Mouse (Mus musculus) stomach, embryonic 14.5 days (tissue): Measurements from ENCODE around the gene Rfxank. TPM values are rescaled to one million over a fixed set of nuclear protein-coding genes. Genes with fewer than 3 reads are reported as not detected.
A peak's percentile ranks its signal among the peaks of the same experiment; 100 is the strongest.

Source experiments
- ATAC-seq: fragments of 200-750 bp; cut with Nextera tagmentation; 2 replicates; pipeline ENCODE4 v1.8.0; 2017; ENCODE audit warnings: low read depth, moderate TSS enrichment; ENCODE audit not compliant: insufficient number of reproducible peaks, insufficient read depth, low FRiP score
- H3K27ac ChIP-seq: fragments of 300-500 bp; sonication (generic); 2 replicates; pipeline ENCODE4 v1.5.1; 2014; ENCODE audit warnings: mild to moderate bottlenecking, low read length, moderate library complexity, mixed read lengths
- H3K27me3 ChIP-seq: fragments of 300-500 bp; sonication (generic); 2 replicates; pipeline ENCODE4 v1.6.1; 2014; ENCODE audit warnings: low read length, control low read depth, mixed read lengths; ENCODE audit not compliant: control insufficient read depth, insufficient read depth
- H3K36me3 ChIP-seq: fragments of 300-500 bp; sonication (generic); 2 replicates; pipeline ENCODE4 v1.6.1; 2014; ENCODE audit warnings: mild to moderate bottlenecking, control low read depth, low read length, moderate library complexity, mixed read lengths; ENCODE audit not compliant: control insufficient read depth, insufficient read depth
- H3K4me1 ChIP-seq: fragments of 300-500 bp; sonication (generic); 2 replicates; pipeline ENCODE4 v1.6.1; 2014; ENCODE audit warnings: low read length, control low read depth, mixed read lengths; ENCODE audit not compliant: control insufficient read depth, insufficient read depth
- H3K4me2 ChIP-seq: fragments of 300-500 bp; sonication (generic); replicated peaks from 2 replicates; pipeline ENCODE4 v1.6.1; 2014; ENCODE audit warnings: low read depth, low read length, control low read depth
- H3K4me3 ChIP-seq: fragments of 300-500 bp; sonication (generic); 2 replicates; pipeline ENCODE4 v1.5.1; 2014; ENCODE audit warnings: low read depth, low read length, control low read depth
- H3K9ac ChIP-seq: fragments of 300-500 bp; sonication (generic); replicated peaks from 2 replicates; pipeline ENCODE4 v1.6.1; 2014; ENCODE audit warnings: low read depth, mild to moderate bottlenecking, control low read depth, low read length, moderate library complexity, mixed read lengths
- H3K9me3 ChIP-seq: fragments of 300-500 bp; sonication (generic); 2 replicates; pipeline ENCODE4 v1.6.1; 2016; ENCODE audit warnings: low read depth, low read length, control low read depth; ENCODE audit not compliant: control insufficient read depth
- whole genome bisulfite sequencing: fragments of 180-500 bp; shearing (Covaris S2); extraction: QIAGEN DNeasy Blood & Tissue Kit; methylation state at CpG from one replicate; pipeline ENCODE4 v1.1.7; 2014; 5-methylcytosine and 5-hydroxymethylcytosine counted together
- microRNA-seq: library from miRNA; unstranded; fragments of <30 nt; microRNA quantifications from one replicate; pipeline ENCODE4, GENCODE M21; 2016
- polyA plus RNA-seq: library from polyadenylated mRNA; unstranded; fragments of >200 nt; fragmentation: Nextera tagmentation; extraction: Ambion mirVana; gene quantifications from 2 replicates; pipeline ENCODE4 v1.2.1, GENCODE M21; 2014

Gene Rfxank
- polyA plus RNA-seq, 1 experiment from 2014 or later = 20.0 TPM

DNA sequence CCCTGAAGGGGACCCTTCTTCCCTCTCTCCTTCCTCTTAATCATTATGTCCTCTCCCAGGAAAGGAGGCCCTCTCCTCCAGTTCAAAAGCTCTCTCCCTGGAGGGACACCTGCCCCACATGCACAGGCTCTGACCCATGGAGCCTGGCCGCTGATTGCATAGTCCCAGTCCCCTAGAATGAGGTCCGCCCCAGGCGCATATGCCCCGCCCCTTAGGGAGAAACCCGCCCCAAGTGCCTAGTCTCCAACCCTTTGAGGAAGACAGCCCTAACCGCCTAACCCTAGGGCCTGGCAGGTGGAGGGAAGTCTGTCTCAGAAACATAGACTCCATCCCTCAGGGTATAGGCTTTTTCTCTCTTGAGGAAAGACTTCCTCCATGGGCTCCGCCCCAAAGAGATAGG lies 51.7 kb downstream of the Rfxank start:
- H3K4me2 ChIP-seq = no peak overlapping the region
- H3K36me3 ChIP-seq = no peaks in the 10 kb centered on the region
- peaks cover 14% of the 10 kb centered on the region; the same call in 1 of the 2 replicates for H3K4me1 ChIP-seq
- no peak overlapping the region for H3K27ac ChIP-seq
- H3K27me3 ChIP-seq = peaks cover 75% of the 10 kb centered on the region
- no peak overlapping the region for H3K4me3 ChIP-seq
- ATAC-seq = no peak
- H3K9ac ChIP-seq = no peak overlapping the region
- no peaks in the 10 kb centered on the region for H3K9me3 ChIP-seq
- 3% methylated on average over 7 of the region's 7 CpGs for WGBS

DNA sequence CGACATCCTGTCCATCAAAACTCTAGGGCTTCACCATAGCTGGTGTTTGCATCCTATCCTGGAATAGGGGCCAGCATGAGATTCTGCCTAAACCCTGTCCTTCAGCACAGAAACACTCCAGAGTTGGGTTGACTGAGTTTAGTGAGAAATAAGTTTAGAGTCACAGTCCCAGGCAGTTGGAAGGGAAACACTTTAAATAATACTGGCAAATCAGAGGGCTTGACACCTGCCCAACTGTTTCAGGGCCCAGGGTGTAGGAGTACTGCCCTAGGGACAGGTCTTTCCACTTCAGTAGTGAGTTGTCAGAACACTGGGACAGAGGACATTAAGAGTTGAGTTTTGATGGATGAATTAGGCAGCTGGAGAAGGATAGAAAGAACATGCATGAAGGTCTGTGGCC lies 52.8 kb downstream of the Rfxank start:
- 53% methylated on average over 1 of the region's 1 CpGs for WGBS
- no peak for ATAC-seq

DNA sequence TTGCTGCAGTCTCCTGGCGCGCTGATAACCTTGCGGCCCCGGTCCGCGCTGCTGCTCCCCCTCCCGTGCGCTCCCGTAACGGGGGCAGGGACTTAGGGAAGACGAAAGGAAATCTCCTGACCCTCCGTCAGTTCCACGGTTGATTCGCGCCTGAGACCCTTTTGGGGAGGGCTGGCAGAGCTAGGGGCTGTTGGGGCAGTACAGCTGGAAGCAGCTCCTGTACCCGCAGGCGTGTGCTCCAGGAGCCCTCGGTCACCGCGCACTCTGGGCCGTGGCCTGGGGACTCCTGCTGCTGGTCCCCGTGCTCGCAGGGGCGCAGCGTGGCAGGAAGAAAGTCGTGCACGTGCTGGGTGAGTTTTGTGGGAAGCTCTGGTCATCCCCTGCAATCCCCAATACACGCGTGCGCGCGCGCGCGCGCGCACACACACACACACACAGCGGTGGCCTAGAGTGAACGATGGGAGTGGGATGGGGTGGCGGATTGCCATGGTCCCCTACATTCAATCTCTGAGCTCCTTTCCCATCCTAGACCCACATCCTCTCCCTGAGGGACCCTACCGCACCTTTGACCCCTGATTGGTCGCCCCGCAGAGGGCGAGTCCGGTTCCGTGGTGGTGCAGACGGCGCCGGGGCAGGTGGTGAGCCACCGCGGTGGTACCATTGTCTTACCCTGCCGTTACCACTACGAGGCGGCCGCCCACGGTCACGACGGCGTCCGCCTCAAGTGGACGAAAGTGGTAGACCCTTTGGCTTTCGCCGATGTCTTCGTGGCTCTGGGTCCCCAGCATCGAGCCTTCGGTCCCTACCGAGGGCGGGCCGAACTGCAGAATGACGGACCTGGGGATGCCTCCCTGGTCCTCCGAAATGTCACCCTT lies 54.5 kb downstream of the Rfxank start:
- Histone ChIP-seq H3K4me3 (peak overlapping the region; percentile 30), H3K4me2 (peak overlapping the region; percentile 57), H3K27ac (no peak overlapping the region), H3K9me3 (no peaks in the 10 kb centered on the region), H3K4me1 (peaks cover 14% of the 10 kb centered on the region; the same call in 1 of the 2 replicates), H3K27me3 (peaks cover 70% of the 10 kb centered on the region), H3K36me3 (no peaks in the 10 kb centered on the region), H3K9ac (no peak overlapping the region)
- 3% methylated on average over 71 of the region's 71 CpGs for WGBS
- no peak for ATAC-seq

More for the DNA sequence above, 52.8 kb downstream of the Rfxank start:
- H3K4me2 ChIP-seq = no peak overlapping the region
- H3K27ac ChIP-seq = no peak overlapping the region
- H3K9ac ChIP-seq = no peak overlapping the region
- no peaks in the 10 kb centered on the region for H3K9me3 ChIP-seq
- H3K4me3 ChIP-seq = no peak overlapping the region
- H3K4me1 ChIP-seq = peaks cover 14% of the 10 kb centered on the region; the same call in 1 of the 2 replicates
- no peaks in the 10 kb centered on the region for H3K36me3 ChIP-seq
- peaks cover 77% of the 10 kb centered on the region for H3K27me3 ChIP-seq

DNA sequence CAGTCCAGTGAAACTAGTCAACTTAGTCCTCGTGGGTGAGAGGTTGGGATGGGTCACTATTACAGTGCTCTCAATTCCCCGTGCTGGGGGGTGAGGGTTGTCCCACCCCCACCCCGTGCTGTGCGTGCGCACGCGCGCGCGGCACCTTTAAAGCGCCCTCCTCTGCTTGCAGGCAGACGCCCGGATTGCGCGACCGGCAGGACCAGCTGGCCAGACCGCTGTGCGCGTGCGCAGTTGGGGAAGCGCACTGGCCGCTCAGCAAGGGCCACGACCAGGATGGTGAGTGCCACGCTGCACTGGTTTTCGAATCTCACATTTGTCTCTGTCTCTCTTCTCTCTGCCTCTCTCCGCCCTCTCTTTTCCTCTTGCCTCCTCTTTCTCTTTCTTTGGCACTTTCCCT lies 55.7 kb downstream of the Rfxank start, which contains the start of gene Hapln4:
Gene Hapln4 (plus strand): TSS at position 173 of the 400 bp plus-strand sequence.
- H3K36me3 ChIP-seq = no peaks in the 10 kb centered on the region
- under 1% methylated on average over 26 of the region's 26 CpGs for WGBS
- H3K4me3 ChIP-seq = peak within 1 kb of the TSS; percentile 30
- no peak within 1 kb of the TSS for H3K27ac ChIP-seq
- ATAC-seq = no peak
- no peak within 1 kb of the TSS for H3K9ac ChIP-seq
- peaks cover 59% of the 10 kb centered on the region for H3K27me3 ChIP-seq
- peak within 1 kb of the TSS; percentile 57 for H3K4me2 ChIP-seq
- H3K9me3 ChIP-seq = no peaks in the 10 kb centered on the region
- peaks cover 14% of the 10 kb centered on the region; the same call in 1 of the 2 replicates for H3K4me1 ChIP-seq

DNA sequence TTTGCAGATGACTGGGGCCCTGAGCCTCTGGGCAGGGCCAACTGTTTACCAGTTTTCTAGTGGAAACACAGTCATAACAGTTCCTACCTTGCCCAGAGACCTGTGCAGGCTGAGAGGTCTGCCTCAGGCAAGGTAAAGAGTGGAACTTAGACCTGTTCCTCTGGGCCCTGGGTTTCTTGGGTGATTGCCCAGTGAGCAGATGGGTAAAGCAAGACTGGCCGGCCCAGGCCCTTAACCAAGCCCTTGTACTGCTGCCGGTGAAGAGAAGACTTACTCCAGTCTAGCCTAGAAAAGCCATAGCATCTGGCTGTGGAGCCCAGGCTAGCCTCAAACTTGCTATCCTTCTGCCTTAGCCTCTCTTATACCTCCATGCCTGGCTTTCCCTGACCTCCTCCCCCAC lies 57.0 kb downstream of the Rfxank start:
- no peak for ATAC-seq
- Histone ChIP-seq H3K4me3 (no peak overlapping the region), H3K36me3 (no peaks in the 10 kb centered on the region), H3K9me3 (no peaks in the 10 kb centered on the region), H3K4me1 (peaks cover 11% of the 10 kb centered on the region; the same call in 1 of the 2 replicates), H3K4me2 (no peak overlapping the region), H3K27me3 (peaks cover 47% of the 10 kb centered on the region), H3K9ac (no peak overlapping the region), H3K27ac (no peak overlapping the region)
- WGBS = 100% methylated on average over 2 of the region's 2 CpGs

Small RNA genes lying within 50 kb of the gene (microRNA-seq; reads per million reads assigned to microRNA genes)
- gene Mir7066 = not detected

Other genes starting within 250 kb of the Rfxank start
- gene Tssk6, start 237.0 kb downstream of the Rfxank start, polyA plus RNA-seq = 3.4 and 3.9 TPM in 2 replicates
- 190 and 202 TPM in 2 replicates for gene Ndufa13, start 236.6 kb downstream of the Rfxank start, polyA plus RNA-seq
- 3.7 and 4.9 TPM in 2 replicates for gene Yjefn3, start 236.4 kb downstream of the Rfxank start, polyA plus RNA-seq
- 46.5 and 49.6 TPM in 2 replicates for gene Gatad2a, start 142.8 kb downstream of the Rfxank start, polyA plus RNA-seq
- 53.4 and 58.5 TPM in 2 replicates for gene Mau2, start 96.4 kb downstream of the Rfxank start, polyA plus RNA-seq
- 35.3 and 40.1 TPM in 2 replicates for gene Sugp1, start 96.3 kb downstream of the Rfxank start, polyA plus RNA-seq
- 0.70 and 2.0 TPM in 2 replicates for gene Tm6sf2, start 66.2 kb downstream of the Rfxank start, polyA plus RNA-seq
- gene Hapln4, start 55.7 kb downstream of the Rfxank start, polyA plus RNA-seq = not detected in 2 replicates
- 1.9 and 2.1 TPM in 2 replicates for gene Ncan, start 18.3 kb downstream of the Rfxank start, polyA plus RNA-seq
- 28.5 and 29.1 TPM in 2 replicates for gene Nr2c2ap, start 7.8 kb downstream of the Rfxank start, polyA plus RNA-seq
- gene Borcs8, start 345 bp upstream of the Rfxank start, polyA plus RNA-seq = 45.9 and 57.4 TPM in 2 replicates
- gene Mef2b, start 557 bp upstream of the Rfxank start, polyA plus RNA-seq = 0.32 TPM in 1 of 2 replicates, not detected in the other
- gene Tmem161a, start 33.2 kb upstream of the Rfxank start, polyA plus RNA-seq = 45.3 and 49.4 TPM in 2 replicates
- 3.9 and 4.2 TPM in 2 replicates for gene Slc25a42, start 73.2 kb upstream of the Rfxank start, polyA plus RNA-seq
- gene Sugp2, start 95.1 kb upstream of the Rfxank start, polyA plus RNA-seq = 30.7 and 34.6 TPM in 2 replicates
- 23.2 and 27.0 TPM in 2 replicates for gene Armc6, start 95.3 kb upstream of the Rfxank start, polyA plus RNA-seq
- 30.8 and 33.7 TPM in 2 replicates for gene Homer3, start 143.7 kb upstream of the Rfxank start, polyA plus RNA-seq
- gene Ddx49, start 163.3 kb upstream of the Rfxank start, polyA plus RNA-seq = 44.3 and 45.0 TPM in 2 replicates
- 320 and 341 TPM in 2 replicates for gene Cope, start 163.4 kb upstream of the Rfxank start, polyA plus RNA-seq
- gene Cers1, start 176.6 kb upstream of the Rfxank start, polyA plus RNA-seq = 5.4 and 5.7 TPM in 2 replicates
- 0.35 and 1.6 TPM in 2 replicates for gene Gdf1, start 190.7 kb upstream of the Rfxank start, polyA plus RNA-seq
- gene Upf1, start 214.1 kb upstream of the Rfxank start, polyA plus RNA-seq = 17.0 and 17.1 TPM in 2 replicates
- gene Comp, start 234.4 kb upstream of the Rfxank start, polyA plus RNA-seq = 0.38 TPM in 1 of 2 replicates, not detected in the other